Mouse (Mus musculus) MEL (cell line): Measurements from ENCODE around the gene Il23r. TPM values are rescaled to one million over a fixed set of nuclear protein-coding genes. Genes with fewer than 3 reads are reported as not detected.

ENCODE experiments used
- DNase-seq: peaks from one replicate; pipeline ENCODE4 v3.0.0; 2011; ENCODE audit warnings: low read depth, low spot score
- H3K27ac ChIP-seq: 2 replicates; pipeline ENCODE4 v1.5.1; 2012; ENCODE audit warnings: low read depth, mild to moderate bottlenecking, control low read depth, low read length, moderate library complexity; ENCODE audit not compliant: control insufficient read depth
- H3K27me3 ChIP-seq, 2 experiments: fragments of 150-350 bp in 1 of 2; sonication (generic) in 1 of 2; 2 replicates each; pipeline ENCODE4 v1.6.1; 2012; ENCODE audit warnings: low read length in 2 of 2, mild to moderate bottlenecking in 2 of 2, improper control_type of control experiment in 1 of 2, moderate library complexity in 1 of 2; ENCODE audit not compliant: insufficient read depth in 2 of 2, control insufficient read depth in 1 of 2
- H3K36me3 ChIP-seq, 2 experiments: 2 replicates each; pipeline ENCODE4 v1.6.1; 2012 to 2014; ENCODE audit warnings: low read length in 2 of 2, improper control_type of control experiment in 1 of 2, inconsistent platforms in 1 of 2, mild to moderate bottlenecking in 1 of 2; ENCODE audit not compliant: insufficient read depth in 2 of 2, control insufficient read depth in 1 of 2
- H3K4me1 ChIP-seq, 2 experiments: fragments of 150-350 bp in 1 of 2; sonication (generic) in 1 of 2; 2 replicates each; pipeline ENCODE4 v1.6.1; 2012; ENCODE audit warnings: low read length in 2 of 2, improper control_type of control experiment in 1 of 2, mild to moderate bottlenecking in 1 of 2; ENCODE audit not compliant: insufficient read depth in 2 of 2, control insufficient read depth in 1 of 2
- H3K4me3 ChIP-seq, 2 experiments: fragments of 150-350 bp in 1 of 2; sonication (generic) in 1 of 2; 2 replicates each; pipeline ENCODE4 v1.5.1; 2012; ENCODE audit warnings: low read depth in 2 of 2, low read length in 2 of 2, mild to moderate bottlenecking in 2 of 2, moderate library complexity in 2 of 2, control low read depth in 1 of 2, improper control_type of control experiment in 1 of 2; ENCODE audit not compliant: control insufficient read depth in 1 of 2, insufficient read depth in 1 of 2
- H3K79me2 ChIP-seq: 2 replicates; pipeline ENCODE4 v1.6.1; 2012; ENCODE audit warnings: mild to moderate bottlenecking, low read length, moderate library complexity; ENCODE audit not compliant: control insufficient read depth, poor library complexity, insufficient read depth
- H3K9ac ChIP-seq: 2 replicates; pipeline ENCODE4 v1.6.1; 2012; ENCODE audit warnings: low read depth, mild to moderate bottlenecking, control low read depth, low read length, moderate library complexity; ENCODE audit not compliant: control insufficient read depth, poor library complexity, severe bottlenecking
- H3K9me3 ChIP-seq: fragments of 150-350 bp; sonication (generic); replicated peaks from 2 replicates; pipeline ENCODE4 v1.6.1; 2012; ENCODE audit warnings: mild to moderate bottlenecking, low read length, improper control_type of control experiment, moderate library complexity; ENCODE audit not compliant: insufficient read depth
- BHLHE40 ChIP-seq: IDR thresholded peaks from 2 replicates; pipeline ENCODE4 v1.6.1; 2012; ENCODE audit warnings: low read depth, mild to moderate bottlenecking, inconsistent platforms, low read length, improper control_type of control experiment, borderline replicate concordance
- CTCF ChIP-seq, 3 experiments: IDR thresholded peaks in 2 of 3; conservative IDR thresholded peaks in 1 of 3; 2 replicates each; pipeline ENCODE4 v1.5.1; 2011 to 2012; ENCODE audit warnings: low read length in 3 of 3, low read depth in 2 of 3, mild to moderate bottlenecking in 2 of 3, improper control_type of control experiment in 1 of 3, inconsistent platforms in 1 of 3, mixed read lengths in 1 of 3, moderate library complexity in 1 of 3; ENCODE audit not compliant: control insufficient read depth in 1 of 3, insufficient read depth in 1 of 3, poor library complexity in 1 of 3, severe bottlenecking in 1 of 3
- E2F4 ChIP-seq: IDR thresholded peaks from 2 replicates; pipeline ENCODE4 v1.6.1; 2011; ENCODE audit warnings: low read depth, low read length, improper control_type of control experiment, borderline replicate concordance
- EP300 ChIP-seq, 2 experiments: IDR thresholded peaks; 2 replicates each; pipeline ENCODE4 v1.6.1; 2011; ENCODE audit warnings: improper control_type of control experiment in 2 of 2, low read length in 2 of 2, low read depth in 1 of 2, mild to moderate bottlenecking in 1 of 2
- GATA1 ChIP-seq: IDR thresholded peaks from 2 replicates; pipeline ENCODE4 v1.6.1; 2011; ENCODE audit warnings: low read depth, low read length, improper control_type of control experiment
- HCFC1 ChIP-seq: IDR thresholded peaks from 2 replicates; pipeline ENCODE4 v1.6.1; 2012; ENCODE audit warnings: low read depth, mild to moderate bottlenecking, inconsistent platforms, low read length, improper control_type of control experiment, moderate library complexity
- JUND ChIP-seq: IDR thresholded peaks from 2 replicates; pipeline ENCODE4 v1.6.1; 2011; ENCODE audit warnings: low read depth, mild to moderate bottlenecking, improper control_type of control experiment, low read length
- KAT2A ChIP-seq: conservative IDR thresholded peaks from 2 replicates; pipeline ENCODE4 v1.6.1; 2012; ENCODE audit warnings: low read depth, low read length, improper control_type of control experiment, inconsistent platforms
- MAFK ChIP-seq: IDR thresholded peaks from 2 replicates; pipeline ENCODE4 v1.6.1; 2011; ENCODE audit warnings: low read depth, mild to moderate bottlenecking, low read length, improper control_type of control experiment, borderline replicate concordance
- MYB ChIP-seq: IDR thresholded peaks from 2 replicates; pipeline ENCODE4 v1.6.1; 2011; ENCODE audit warnings: mild to moderate bottlenecking, low read depth, low read length, improper control_type of control experiment
- NRF1 ChIP-seq: IDR thresholded peaks from 2 replicates; pipeline ENCODE4 v1.6.1; 2014; ENCODE audit warnings: low read depth, mild to moderate bottlenecking, inconsistent platforms, low read length, improper control_type of control experiment, moderate library complexity; ENCODE audit not compliant: poor library complexity, insufficient read depth, severe bottlenecking
- RAD21 ChIP-seq: IDR thresholded peaks from 2 replicates; pipeline ENCODE4 v1.6.1; 2011; ENCODE audit warnings: mild to moderate bottlenecking, low read depth, low read length, improper control_type of control experiment
- SIN3A ChIP-seq: IDR thresholded peaks from 2 replicates; pipeline ENCODE4 v1.6.1; 2012; ENCODE audit warnings: low read length, improper control_type of control experiment, inconsistent platforms
- TAL1 ChIP-seq: IDR thresholded peaks from 2 replicates; pipeline ENCODE4 v1.6.1; 2012; ENCODE audit warnings: mild to moderate bottlenecking, inconsistent platforms, low read length, moderate library complexity, mixed read lengths
- UBTF ChIP-seq: IDR thresholded peaks from 2 replicates; pipeline ENCODE4 v1.6.1; 2012; ENCODE audit warnings: low read depth, mild to moderate bottlenecking, inconsistent platforms, low read length, improper control_type of control experiment, moderate library complexity, borderline replicate concordance; ENCODE audit not compliant: insufficient read depth
- USF1 ChIP-seq: IDR thresholded peaks from 2 replicates; pipeline ENCODE4 v1.6.1; 2014; ENCODE audit warnings: low read depth, mild to moderate bottlenecking, inconsistent platforms, low read length, improper control_type of control experiment, moderate library complexity
- ZC3H11A ChIP-seq: IDR thresholded peaks from 2 replicates; pipeline ENCODE4 v1.6.1; 2012; ENCODE audit warnings: low read depth, mild to moderate bottlenecking, inconsistent platforms, low read length, improper control_type of control experiment
- ZMIZ1 ChIP-seq: IDR thresholded peaks from 2 replicates; pipeline ENCODE4 v1.6.1; 2012; ENCODE audit warnings: low read depth, mild to moderate bottlenecking, inconsistent platforms, low read length, improper control_type of control experiment, moderate library complexity
- ZNF384 ChIP-seq: IDR thresholded peaks from 2 replicates; pipeline ENCODE4 v1.6.1; 2012; ENCODE audit warnings: low read depth, mild to moderate bottlenecking, inconsistent platforms, low read length, improper control_type of control experiment
- polyA plus RNA-seq, 2 experiments: library from polyadenylated mRNA; stranded (reverse) in 1 of 2; unstranded in 1 of 2; fragments of >175 nt in 1 of 2; fragments of >200 nt in 1 of 2; gene quantifications; 2 replicates each; pipeline versions ENCODE4 v1.2.1 to v1.2.4; 2012; ENCODE audit warnings: low replicate concordance in 2 of 2, low read depth in 1 of 2; ENCODE audit not compliant: insufficient read length in 2 of 2, insufficient read depth in 1 of 2, missing spikeins in 1 of 2
- total RNA-seq: library from RNA; depleted of rRNA; stranded (reverse); fragments of 300-350 nt; gene quantifications from 2 replicates; pipeline ENCODE4 v1.2.3, GENCODE M21; 2012

The Il23r gene
- total and polyA plus RNA-seq, 3 experiments: not detected

- H3K4me3 ChIP-seq: no peak overlapping the region
- no peaks in the 10 kb centered on the region for H3K27me3 ChIP-seq
- no peaks in the 10 kb centered on the region for H3K36me3 ChIP-seq
- H3K27ac ChIP-seq: no peak overlapping the region
- H3K9ac ChIP-seq: no peak overlapping the region
- no peaks in the 10 kb centered on the region for H3K9me3 ChIP-seq
- no peak for DNase-seq
- TF ChIP-seq SIN3A (no peak), GATA1 (no peak), KAT2A (no peak)
- no peaks in the 10 kb centered on the region for H3K79me2 ChIP-seq
- H3K4me1 ChIP-seq: no peaks in the 10 kb centered on the region
Measured at GRCm38 (mm10) chr6:67413378-67413777, 78.3 kb downstream of the Il23r start.

DNA sequence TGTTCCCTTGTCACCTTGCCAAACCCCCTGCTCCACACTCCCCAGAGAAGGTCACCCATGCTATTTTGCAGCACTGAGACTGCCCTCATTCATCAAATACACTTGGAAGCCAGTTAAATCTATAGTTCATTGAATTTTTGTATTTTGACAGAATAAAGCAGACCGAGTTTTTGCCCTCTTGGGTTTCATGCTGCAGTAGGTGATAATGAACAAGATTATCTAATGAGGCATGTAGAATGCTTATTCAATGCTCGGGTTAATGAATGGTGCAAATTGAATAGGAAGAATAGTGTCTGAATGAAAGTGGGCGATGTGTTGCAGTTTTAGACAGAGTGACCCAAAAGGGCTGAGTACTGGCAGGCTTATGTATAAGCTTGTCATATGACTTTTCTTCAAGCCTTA is 86.4 kb downstream of the Il23r start:
- Histone ChIP-seq H3K79me2 (no peaks in the 10 kb centered on the region), H3K27ac (no peak overlapping the region), H3K27me3 (peaks cover 0 to 1% of the 10 kb centered on the region in 2 experiments; a peak in 1 of 4 replicates), H3K36me3 (no peaks in the 10 kb centered on the region), H3K9me3 (no peaks in the 10 kb centered on the region), H3K4me3 (no peak overlapping the region), H3K9ac (no peak overlapping the region), H3K4me1 (no peaks in the 10 kb centered on the region)
- DNase-seq: no peak
- TF ChIP-seq NRF1 (no peak), HCFC1 (no peak), USF1 (no peak), E2F4 (no peak), JUND (no peak), TAL1 (no peak), BHLHE40 (no peak), RAD21 (no peak), EP300 (IDR thresholded peaks at IDR 0.05; ENCODE audit: low read depth in 1 of 2, low read length in 2 of 2) (no peak), UBTF (no peak), ZNF384 (no peak), ZC3H11A (no peak), MAFK (no peak), GATA1 (no peak), ZMIZ1 (no peak), MYB (no peak), CTCF (IDR thresholded peaks at IDR 0.05 in 2 of 3, conservative IDR thresholded peaks at IDR 0.05 in 1 of 3; ENCODE audit: control insufficient read depth in 1 of 3, insufficient read depth in 1 of 3, low read depth in 2 of 3, low read length in 3 of 3, poor library complexity in 1 of 3, severe bottlenecking in 1 of 3) (no peak)
